Mouse (Mus musculus) testis, adult 2 months (tissue): ENCODE data around the gene Naa80.

Experiments used
- CTCF ChIP-seq: fragments of 200-500 bp; IDR thresholded peaks from 2 replicates; pipeline ENCODE4 v1.5.1; 2012; ENCODE audit warnings: low read depth, mild to moderate bottlenecking, inconsistent platforms, low read length, moderate library complexity; ENCODE audit not compliant: control insufficient read depth, insufficient read depth, insufficient replicate concordance
- POLR2A ChIP-seq: fragments of 200-500 bp; IDR thresholded peaks from 2 replicates; pipeline ENCODE4 v1.6.1; 2012; ENCODE audit warnings: low read depth, mild to moderate bottlenecking, inconsistent platforms, low read length, moderate library complexity; ENCODE audit not compliant: control insufficient read depth

GRCm38 (mm10) chr9:107609433-107609830, 30.7 kb downstream of the Naa80 start:
- TF ChIP-seq POLR2A (no peak), CTCF (no peak)
